Mouse (Mus musculus) myocyte (in vitro differentiated cells): ENCODE data around the gene Rtn4ip1. TPM values are rescaled to one million over a fixed set of nuclear protein-coding genes. Genes with fewer than 3 reads are reported as not detected.

Source experiments
- H3K27me3 ChIP-seq: one replicate; pipeline ENCODE4 v1.6.1; 2011; ENCODE audit not compliant: control insufficient read depth, insufficient read depth, insufficient read length
- H3K36me3 ChIP-seq: one replicate; pipeline ENCODE4 v1.6.1; 2011; ENCODE audit not compliant: control insufficient read depth, insufficient read depth
- H3K4me2 ChIP-seq: one replicate; pipeline ENCODE4 v1.6.1; 2011; ENCODE audit warnings: low read depth, control low read depth
- H3K4me3 ChIP-seq: one replicate; pipeline ENCODE4 v1.5.1; 2011; ENCODE audit warnings: mild to moderate bottlenecking, control low read depth, moderate library complexity
- H3K79me2 ChIP-seq: one replicate; pipeline ENCODE4 v1.6.1; 2011; ENCODE audit not compliant: control insufficient read depth, insufficient read depth
- H3ac ChIP-seq: one replicate; pipeline ENCODE4 v1.6.1; 2011; ENCODE audit not compliant: control insufficient read depth, insufficient read length
- CEBPB ChIP-seq: IDR thresholded peaks from 2 replicates; pipeline ENCODE4 v1.6.1; 2011; ENCODE audit warnings: mild to moderate bottlenecking, moderate library complexity; ENCODE audit not compliant: poor library complexity, insufficient read depth, severe bottlenecking
- E2F4 ChIP-seq: IDR thresholded peaks from one replicate; pipeline ENCODE4 v1.6.1; 2011; ENCODE audit warnings: mild to moderate bottlenecking, control low read depth, moderate library complexity; ENCODE audit not compliant: insufficient read depth
- MAX ChIP-seq: IDR thresholded peaks from one replicate; pipeline ENCODE4 v1.6.1; 2011; ENCODE audit warnings: low read depth, mild to moderate bottlenecking, control low read depth
- MYOD1 ChIP-seq, 3 experiments: IDR thresholded peaks; one replicate each; pipeline ENCODE4 v1.6.1; 2011; ENCODE audit warnings: control low read depth in 2 of 3, low read depth in 2 of 3, mild to moderate bottlenecking in 2 of 3, moderate library complexity in 1 of 3; ENCODE audit not compliant: insufficient read length in 2 of 3, control insufficient read depth in 1 of 3
- MYOG ChIP-seq, 3 experiments: IDR thresholded peaks; one replicate each; pipeline ENCODE4 v1.6.1; 2011; ENCODE audit warnings: control low read depth in 2 of 3, low read depth in 2 of 3, mild to moderate bottlenecking in 2 of 3; ENCODE audit not compliant: insufficient read length in 2 of 3, control insufficient read depth in 1 of 3, insufficient read depth in 1 of 3
- POLR2A ChIP-seq: IDR thresholded peaks from one replicate; pipeline ENCODE4 v1.6.1; 2011; ENCODE audit warnings: low read depth, mild to moderate bottlenecking, control low read depth, moderate library complexity; ENCODE audit not compliant: insufficient read length
- REST ChIP-seq: IDR thresholded peaks from one replicate; pipeline ENCODE4 v1.6.1; 2011; ENCODE audit warnings: mild to moderate bottlenecking, control low read depth, moderate library complexity; ENCODE audit not compliant: insufficient read depth, insufficient read length
- SRF ChIP-seq: IDR thresholded peaks from one replicate; pipeline ENCODE4 v1.6.1; 2011; ENCODE audit warnings: low read depth; ENCODE audit not compliant: control insufficient read depth, insufficient read length
- TCF12 ChIP-seq: IDR thresholded peaks from one replicate; pipeline ENCODE4 v1.6.1; 2011; ENCODE audit warnings: mild to moderate bottlenecking, control low read depth; ENCODE audit not compliant: poor library complexity, insufficient read depth, severe bottlenecking
- TCF3 ChIP-seq: IDR thresholded peaks from one replicate; pipeline ENCODE4 v1.6.1; 2011; ENCODE audit warnings: low read depth, control low read depth; ENCODE audit not compliant: insufficient read length
- polyA plus RNA-seq: library from polyadenylated mRNA; unstranded; fragments of >200 nt; fragmentation: generic; extraction: Trizol; gene quantifications from one replicate; pipeline ENCODE4 v1.2.1, GENCODE M21; 2012; ENCODE audit warnings: missing spikeins

Gene Rtn4ip1
- polyA plus RNA-seq, 1 experiment = 9.1 TPM

DNA sequence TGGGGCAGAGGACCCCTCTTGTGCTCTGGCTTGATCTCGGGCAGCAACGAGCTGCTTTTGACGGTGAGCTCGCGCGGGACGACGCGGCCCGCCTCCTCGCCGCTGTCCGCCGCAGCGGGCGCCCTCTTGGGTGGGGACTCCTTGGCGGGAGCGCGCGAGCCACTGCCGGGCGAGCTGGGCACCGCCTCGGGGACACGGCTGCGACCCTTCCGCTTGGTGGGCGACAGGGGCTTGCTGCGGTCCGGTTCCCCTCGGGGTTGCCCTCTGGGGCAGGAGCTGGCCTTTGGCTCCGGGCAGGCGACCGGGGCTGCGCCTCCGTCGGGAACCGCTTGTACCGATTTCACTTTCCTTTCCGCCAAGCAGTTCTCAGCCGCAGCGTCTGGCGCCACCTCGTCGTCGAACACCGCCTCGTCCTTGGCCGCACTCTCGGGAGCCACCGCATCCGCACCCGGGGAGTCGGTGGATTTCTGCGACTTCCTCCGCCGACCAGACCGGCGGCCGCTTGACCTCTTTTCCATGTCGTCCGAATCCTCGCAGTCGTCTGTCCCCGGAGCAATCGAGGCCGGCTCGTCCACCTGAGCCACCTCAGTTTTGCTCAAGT, 102.0 kb downstream of the Rtn4ip1 start:
- peak overlapping the region; percentile 40 for H3ac ChIP-seq
- peak overlapping the region; percentile 97 for H3K4me2 ChIP-seq
- H3K4me3 ChIP-seq = peak overlapping the region; percentile 62
- H3K79me2 ChIP-seq = peaks cover 12% of the 10 kb centered on the region
- no peaks in the 10 kb centered on the region for H3K27me3 ChIP-seq
- no peaks in the 10 kb centered on the region for H3K36me3 ChIP-seq
- TF ChIP-seq POLR2A (peak; percentile 66), MYOG (IDR thresholded peaks at IDR 0.05; ENCODE audit: control insufficient read depth in 1 of 3, insufficient read depth in 1 of 3, insufficient read length in 2 of 3, low read depth in 2 of 3) (peak in 1 of 3 experiments; percentile 2), SRF (no peak), REST (no peak)

DNA sequence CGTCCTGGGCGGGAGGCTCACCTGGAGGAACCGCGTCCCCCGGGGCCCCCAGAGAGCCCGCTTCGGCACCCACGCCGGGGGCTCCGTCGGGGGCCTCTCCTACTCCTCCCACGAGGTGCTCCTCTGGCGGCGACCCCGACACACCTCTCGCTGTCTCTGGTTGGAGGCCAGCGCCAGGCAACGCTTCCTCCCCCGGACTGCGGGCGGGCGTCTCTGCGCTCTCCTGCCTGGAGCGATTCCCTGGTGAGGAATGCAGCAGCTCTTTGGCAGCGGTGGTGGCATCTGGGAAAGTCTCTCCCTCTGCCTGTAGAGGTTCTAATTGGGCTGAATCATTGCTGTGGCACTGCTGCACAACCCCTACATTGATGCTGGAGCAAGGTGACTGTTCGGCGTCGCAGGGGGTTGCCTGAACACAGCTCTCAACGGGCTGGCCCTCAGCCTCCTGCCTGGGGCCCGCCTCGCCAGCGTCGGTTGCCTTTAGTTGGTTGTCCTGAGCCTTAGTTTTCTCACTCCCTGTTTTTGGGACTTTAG, 102.7 kb downstream of the Rtn4ip1 start:
- Histone ChIP-seq H3K27me3 (no peaks in the 10 kb centered on the region), H3ac (peak overlapping the region; percentile 40), H3K4me2 (peak overlapping the region; percentile 97), H3K36me3 (no peaks in the 10 kb centered on the region), H3K79me2 (peaks cover 12% of the 10 kb centered on the region), H3K4me3 (peak overlapping the region; percentile 62)
- TF ChIP-seq CEBPB (no peak), TCF3 (no peak), MAX (no peak), E2F4 (no peak), REST (no peak), TCF12 (no peak), POLR2A (peak; percentile 27)

DNA sequence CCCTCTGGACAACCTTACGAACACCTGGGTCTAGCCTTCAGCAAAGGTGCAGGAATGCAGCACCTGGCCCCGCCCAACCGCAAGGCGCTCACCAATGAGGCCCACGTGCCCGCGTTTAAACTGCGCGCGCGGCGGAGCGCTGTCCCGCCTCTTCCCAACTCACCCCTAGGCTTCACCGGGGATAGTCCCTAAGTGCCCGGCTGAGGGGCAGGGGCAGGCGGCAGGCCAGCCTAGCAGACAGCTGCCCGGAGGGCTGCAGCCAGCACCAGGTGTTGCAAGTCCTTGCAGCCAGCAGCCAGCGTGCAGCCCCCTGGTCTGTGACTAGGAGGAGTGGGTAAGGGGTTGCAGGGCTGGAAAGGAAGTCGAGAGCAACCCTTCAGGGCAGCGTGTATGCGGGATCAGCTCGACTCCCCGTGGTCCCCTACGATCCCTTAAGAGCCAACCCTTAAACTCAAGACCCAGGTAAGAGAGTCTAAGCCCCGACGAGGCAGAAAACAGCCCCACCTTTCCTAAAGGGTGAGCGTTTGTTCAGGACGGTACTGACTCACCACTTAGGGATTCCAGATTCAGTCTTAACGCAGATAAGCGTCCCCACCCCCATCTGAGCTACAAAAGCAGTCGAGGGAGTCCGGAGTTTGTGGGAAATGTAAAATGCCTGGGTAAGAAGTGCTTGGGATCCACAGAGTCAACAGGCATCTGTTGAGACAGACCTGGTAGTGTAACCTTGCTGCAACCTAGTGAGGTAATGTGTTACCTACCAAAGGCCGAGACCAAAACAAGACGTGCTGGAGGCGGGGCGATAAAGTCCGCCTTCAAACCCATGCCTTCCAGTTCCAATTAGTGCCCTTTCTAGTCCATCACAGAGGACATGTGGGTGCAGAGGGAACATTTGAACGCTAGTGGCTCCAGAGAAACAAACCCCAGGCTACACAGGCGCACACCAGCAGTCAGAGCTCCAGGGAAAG, 104.4 kb downstream of the Rtn4ip1 start:
- H3K4me3 ChIP-seq = no peak overlapping the region
- TF ChIP-seq MYOD1 (IDR thresholded peaks at IDR 0.05; ENCODE audit: control insufficient read depth in 1 of 3, insufficient read length in 2 of 3, low read depth in 2 of 3) (peak in 2 of 3 experiments; percentile 9 to 52), CEBPB (no peak), MYOG (IDR thresholded peaks at IDR 0.05; ENCODE audit: control insufficient read depth in 1 of 3, insufficient read depth in 1 of 3, insufficient read length in 2 of 3, low read depth in 2 of 3) (peak in 2 of 3 experiments; percentile 5 to 32), REST (no peak)
- H3K36me3 ChIP-seq = no peaks in the 10 kb centered on the region
- H3K4me2 ChIP-seq = peak overlapping the region; percentile 10
- no peak overlapping the region for H3ac ChIP-seq
- H3K79me2 ChIP-seq = peaks cover 8% of the 10 kb centered on the region
- no peaks in the 10 kb centered on the region for H3K27me3 ChIP-seq

Other genes starting within 250 kb of the Rtn4ip1 start
- 9.0 TPM for gene Qrsl1, start 62 bp upstream of the Rtn4ip1 start, polyA plus RNA-seq
- 3.7 TPM for gene Crybg1, start 247.0 kb downstream of the Rtn4ip1 start, polyA plus RNA-seq